Mouse (Mus musculus) forebrain, embryonic 14.5 days (tissue): ENCODE measurements at regions not wholly inside any gene's neighbourhood (a gene's known extent, or its start where the extent isn't known, plus 50 kb on each side); places are given as distances from the start of the nearest gene placed in this dataset.

Experiments
- ATAC-seq: fragments of 200-750 bp; cut with Nextera tagmentation; 2 replicates; pipeline ENCODE4 v1.8.0; 2017; ENCODE audit warnings: mild to moderate bottlenecking, moderate library complexity
- DNase-seq: peaks from one replicate; pipeline ENCODE4 v3.0.0-alpha.2; 2015; ENCODE audit warnings: low spot score
- H3K27ac ChIP-seq: fragments of 300-500 bp; sonication (generic); 2 replicates; pipeline ENCODE4 v1.5.1; 2014; ENCODE audit warnings: low read depth, mild to moderate bottlenecking, control low read depth, low read length, moderate library complexity
- H3K27me3 ChIP-seq: fragments of 300-500 bp; sonication (generic); replicated peaks from 2 replicates; pipeline ENCODE4 v1.6.1; 2014; ENCODE audit warnings: low read length, control low read depth, mixed read lengths; ENCODE audit not compliant: control insufficient read depth, insufficient read depth
- H3K36me3 ChIP-seq: fragments of 300-500 bp; sonication (generic); 2 replicates; pipeline ENCODE4 v1.6.1; 2014; ENCODE audit warnings: low read length, control low read depth; ENCODE audit not compliant: control insufficient read depth, insufficient read depth
- H3K4me1 ChIP-seq: fragments of 300-500 bp; sonication (generic); 2 replicates; pipeline ENCODE4 v1.6.1; 2014; ENCODE audit warnings: antibody characterized with exemption, low read length, control low read depth; ENCODE audit not compliant: control insufficient read depth, insufficient read depth
- H3K4me2 ChIP-seq: fragments of 300-500 bp; sonication (generic); 2 replicates; pipeline ENCODE4 v1.6.1; 2014; ENCODE audit warnings: mild to moderate bottlenecking, control low read depth, low read length
- H3K4me3 ChIP-seq: fragments of 300-500 bp; sonication (generic); 2 replicates; pipeline ENCODE4 v1.5.1; 2014; ENCODE audit warnings: low read depth, low read length, control low read depth
- H3K9ac ChIP-seq: fragments of 300-500 bp; sonication (generic); 2 replicates; pipeline ENCODE4 v1.6.1; 2014; ENCODE audit warnings: mild to moderate bottlenecking, low read length, control low read depth, moderate library complexity
- H3K9me3 ChIP-seq: fragments of 300-500 bp; sonication (generic); replicated peaks from 2 replicates; pipeline ENCODE4 v1.6.1; 2016; ENCODE audit warnings: low read length, control low read depth, mixed read lengths; ENCODE audit not compliant: control insufficient read depth
- WGBS: fragments of 180-500 bp; shearing (Covaris S2); extraction: QIAGEN DNeasy Blood & Tissue Kit; methylation state at CpG from one replicate; pipeline ENCODE4 v1.1.7; 2014; 5-methylcytosine and 5-hydroxymethylcytosine counted together

GRCm38 (mm10) chr11:31282136-31282535 is 87.7 kb downstream of the Stc2 start:
- no peaks in the 10 kb centered on the region for H3K4me1 ChIP-seq
- WGBS, result 72% methylated on average over 2 of the region's 2 CpGs
- no peak overlapping the region for H3K9ac ChIP-seq
- DNase-seq (peak; percentile 31), ATAC-seq (no peak)
- H3K4me2 ChIP-seq, result no peak overlapping the region
- no peaks in the 10 kb centered on the region for H3K36me3 ChIP-seq
- H3K27ac ChIP-seq, result no peak overlapping the region
- H3K4me3 ChIP-seq, result no peak overlapping the region
- H3K27me3 ChIP-seq, result no peaks in the 10 kb centered on the region
- no peaks in the 10 kb centered on the region for H3K9me3 ChIP-seq

GRCm38 (mm10) chr11:31248467-31248866 is 66.2 kb upstream of the Gm17332 start:
- 21% methylated on average over 2 of the region's 2 CpGs for whole genome bisulfite sequencing
- DNase-seq (peak; percentile 91), ATAC-seq (peak; percentile 69; the same call in 1 of the 2 replicates)

More at GRCm38 (mm10) chr11:31248467-31248866, 66.2 kb upstream of the Gm17332 start:
- Histone ChIP-seq H3K4me2 (no peak overlapping the region), H3K27ac (no peak overlapping the region), H3K9ac (no peak overlapping the region), H3K36me3 (no peaks in the 10 kb centered on the region), H3K27me3 (no peaks in the 10 kb centered on the region), H3K4me3 (no peak overlapping the region), H3K9me3 (no peaks in the 10 kb centered on the region), H3K4me1 (no peaks in the 10 kb centered on the region)
